Mouse (Mus musculus) heart, adult 2 months (tissue): ENCODE results near the gene Irf2bp2. TPM values are rescaled to one million over a fixed set of nuclear protein-coding genes. Genes with fewer than 3 reads are reported as not detected.

Experiments used
- DNase-seq, 2 experiments: peaks; one replicate each; pipeline ENCODE4 v3.0.0; 2021
- H3K27ac ChIP-seq: fragments of 200-600 bp; 2 replicates; pipeline ENCODE4 v1.8.1; 2022
- H3K27me3 ChIP-seq: fragments of 200-500 bp; 2 replicates; pipeline ENCODE4 v1.6.1; 2012; ENCODE audit warnings: mild to moderate bottlenecking, low read length, inconsistent platforms, mixed read lengths; ENCODE audit not compliant: control insufficient read depth, insufficient read depth
- H3K36me3 ChIP-seq: fragments of 200-500 bp; 2 replicates; pipeline ENCODE4 v1.6.1; 2012; ENCODE audit warnings: low read length, inconsistent platforms; ENCODE audit not compliant: control insufficient read depth, insufficient read depth
- H3K4me1 ChIP-seq: fragments of 200-500 bp; 2 replicates; pipeline ENCODE4 v1.6.1; 2011; ENCODE audit warnings: low read length; ENCODE audit not compliant: control insufficient read depth, insufficient read depth
- H3K4me3 ChIP-seq: fragments of 200-600 bp; 2 replicates; pipeline ENCODE4 v1.8.1; 2022
- H3K79me2 ChIP-seq: fragments of 200-500 bp; replicated peaks from 2 replicates; pipeline ENCODE4 v1.6.1; 2012; ENCODE audit warnings: mild to moderate bottlenecking, inconsistent platforms, low read length, moderate library complexity, mixed read lengths; ENCODE audit not compliant: control insufficient read depth, insufficient read depth
- H3K9ac ChIP-seq: fragments of 200-500 bp; 2 replicates; pipeline ENCODE4 v1.6.1; 2012; ENCODE audit warnings: low read depth, mild to moderate bottlenecking, control low read depth, inconsistent platforms, low read length, mixed read lengths
- CTCF ChIP-seq: fragments of 200-600 bp; IDR thresholded peaks from 2 replicates; pipeline ENCODE4 v1.8.1; 2022; ENCODE audit warnings: antibody characterized with exemption, mild to moderate bottlenecking, moderate library complexity
- EP300 ChIP-seq: fragments of 200-500 bp; IDR thresholded peaks from 2 replicates; pipeline ENCODE4 v1.6.1; 2011; ENCODE audit warnings: low read depth, low read length, control low read depth; ENCODE audit not compliant: insufficient read depth
- POLR2A ChIP-seq: fragments of 200-500 bp; IDR thresholded peaks from 2 replicates; pipeline ENCODE4 v1.6.1; 2011; ENCODE audit warnings: mild to moderate bottlenecking, low read depth, low read length, control low read depth; ENCODE audit not compliant: insufficient read depth
- WGBS: fragments of 180-500 bp; shearing (Covaris S2); methylation state at CpG from one replicate; pipeline ENCODE4 v1.1.7; 2018; 5-methylcytosine and 5-hydroxymethylcytosine counted together
- intact Hi-C: fragments of 180-260 bp; cut with DNase I; formaldehyde crosslinking; loops from one replicate; pipeline ENCODE4 v1.15.1; 2025
- polyA plus RNA-seq: library from polyadenylated mRNA; depleted of rRNA; stranded (reverse); fragments of >200 nt; gene quantifications from 2 replicates; pipeline ENCODE4 v1.2.3, GENCODE M21; 2012
- total RNA-seq, 2 experiments: library from RNA; stranded (reverse); gene quantifications; 2 replicates each; pipeline ENCODE4 v1.2.3; 2021

Gene Irf2bp2
- total and polyA plus RNA-seq, 3 experiments, result 33.8 to 132 (median 56.3) TPM

DNA sequence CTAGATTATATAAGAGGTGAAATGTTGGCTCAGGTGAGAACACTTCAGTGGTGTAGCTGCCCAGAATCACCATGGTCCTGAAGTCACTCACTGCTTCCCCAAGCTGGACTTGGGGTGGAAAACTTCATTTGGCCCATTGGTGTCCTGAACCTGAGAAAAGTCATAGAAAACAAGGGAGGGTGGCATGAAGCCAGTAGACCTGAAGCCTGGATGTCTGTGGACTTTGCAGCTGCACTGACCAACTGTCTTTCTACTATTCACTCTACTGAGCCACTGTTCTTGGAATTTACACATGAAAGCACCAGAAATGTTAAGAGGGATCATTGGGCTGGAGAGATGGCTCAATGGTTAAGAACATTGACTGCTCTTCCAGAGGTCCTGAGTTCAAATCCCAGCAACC is 17.7 kb downstream of the Irf2bp2 start:
- no peak for DNase-seq
- peaks cover 5% of the 10 kb centered on the region for H3K4me1 ChIP-seq
- no peak overlapping the region for H3K9ac ChIP-seq
- no peaks in the 10 kb centered on the region for H3K27me3 ChIP-seq
- H3K4me3 ChIP-seq, result no peak overlapping the region
- H3K36me3 ChIP-seq, result no peaks in the 10 kb centered on the region
- intact Hi-C loops, result no loop called here
- H3K79me2 ChIP-seq, result no peaks in the 10 kb centered on the region
- H3K27ac ChIP-seq, result no peak overlapping the region
- TF ChIP-seq CTCF (no peak), EP300 (no peak), POLR2A (no peak)

DNA sequence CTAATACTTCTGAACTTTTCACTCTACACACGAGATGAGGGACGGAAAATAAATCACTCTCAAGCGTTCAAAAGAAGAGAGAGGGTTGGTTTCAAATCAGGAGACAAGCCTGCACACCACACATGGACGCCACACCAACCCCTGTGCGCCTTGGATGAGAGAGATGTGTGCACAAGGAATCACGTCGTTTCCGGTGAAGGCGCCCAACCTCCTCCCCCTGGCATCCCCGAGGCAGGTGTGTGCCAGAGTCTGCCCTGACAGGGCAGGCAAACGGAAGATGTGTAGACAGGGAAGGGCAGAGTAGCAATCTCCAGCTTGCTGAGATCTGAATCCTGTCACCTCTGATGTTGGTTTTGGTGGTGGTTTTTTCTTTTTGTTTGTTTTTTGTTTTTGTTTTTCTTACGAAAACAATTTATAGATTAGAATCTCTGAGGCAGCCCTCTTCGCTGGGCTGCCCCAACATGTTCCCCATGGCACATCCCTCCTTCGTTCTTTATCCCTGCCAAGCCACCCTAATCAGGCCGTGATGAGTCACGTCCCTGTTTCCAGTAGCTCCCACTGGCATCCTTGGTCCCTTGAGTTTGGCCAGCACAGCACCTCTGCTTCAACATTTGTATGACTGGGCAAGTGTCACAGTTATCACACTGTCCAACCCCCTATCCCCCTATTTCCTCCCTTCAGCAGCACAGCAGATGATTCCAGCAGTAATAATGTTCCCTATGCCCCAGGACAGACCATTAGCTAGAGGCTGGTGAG is 18.7 kb downstream of the Irf2bp2 start:
- no peak for TF ChIP-seq POLR2A
- TF ChIP-seq CTCF, result no peak
- no peak for TF ChIP-seq EP300
- 80% methylated on average over 16 of the region's 16 CpGs for WGBS
- Histone ChIP-seq H3K4me3 (no peak overlapping the region), H3K27ac (no peak overlapping the region), H3K79me2 (no peaks in the 10 kb centered on the region), H3K27me3 (no peaks in the 10 kb centered on the region), H3K4me1 (peaks cover 12% of the 10 kb centered on the region), H3K36me3 (no peaks in the 10 kb centered on the region), H3K9ac (no peak overlapping the region)
- intact Hi-C loops, result no loop called here
- no peak for DNase-seq

DNA sequence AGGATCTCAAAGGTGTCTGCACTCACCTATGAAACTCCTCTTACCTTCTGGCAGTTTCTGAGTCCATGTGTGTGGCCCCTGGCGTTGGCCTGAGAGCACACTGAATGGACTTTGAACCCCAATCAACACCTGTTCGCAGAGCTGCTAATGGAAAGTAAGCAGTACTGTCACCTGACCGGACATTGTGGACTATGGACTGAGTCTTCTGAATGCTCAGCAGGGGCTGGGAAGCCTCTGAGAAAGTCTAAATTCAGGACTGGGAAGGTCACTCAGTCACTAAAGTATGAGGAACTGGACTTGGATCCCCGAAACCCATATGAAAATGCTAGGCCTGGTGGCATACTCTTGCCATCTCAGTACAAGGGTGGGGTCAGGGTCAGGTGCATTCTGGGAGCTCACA is 19.9 kb downstream of the Irf2bp2 start:
- no peak for DNase-seq
- Histone ChIP-seq H3K4me3 (no peak overlapping the region), H3K27me3 (no peaks in the 10 kb centered on the region), H3K27ac (no peak overlapping the region), H3K36me3 (no peaks in the 10 kb centered on the region), H3K79me2 (no peaks in the 10 kb centered on the region), H3K4me1 (peaks cover 12% of the 10 kb centered on the region), H3K9ac (no peak overlapping the region)
- intact Hi-C loops, result no loop called here
- TF ChIP-seq EP300, result no peak
- TF ChIP-seq POLR2A, result no peak
- WGBS, result 93% methylated on average over 4 of the region's 4 CpGs

DNA sequence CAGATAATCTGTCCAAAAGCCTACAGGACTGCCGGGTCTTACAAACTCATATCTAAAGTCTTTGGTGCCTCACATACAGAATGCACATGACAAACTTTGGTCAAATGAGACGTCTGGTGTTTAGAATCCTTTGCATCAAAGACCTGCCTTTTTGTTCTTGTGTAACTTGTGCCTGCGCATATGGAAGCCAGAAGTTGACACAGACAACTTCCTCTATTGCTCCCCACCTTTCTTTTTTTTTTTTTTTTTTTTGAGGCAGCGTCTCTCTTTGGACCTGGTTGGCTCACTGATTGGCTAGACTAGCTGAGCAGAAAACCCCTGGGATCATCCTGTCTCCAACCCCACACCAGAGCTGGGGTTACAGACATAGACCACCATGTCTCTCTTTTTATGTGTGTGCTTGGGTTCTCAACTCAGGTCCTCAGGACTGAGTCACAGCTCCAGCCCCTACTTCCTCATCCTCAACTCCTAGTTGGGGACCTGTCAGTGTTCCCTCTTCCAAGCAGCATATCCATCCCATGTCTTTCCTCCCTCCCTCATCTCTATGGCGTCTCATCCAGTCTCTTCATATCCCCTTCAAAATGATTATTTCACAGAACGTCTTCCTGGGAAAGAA is 20.6 kb downstream of the Irf2bp2 start:
- 86% methylated on average over 6 of the region's 6 CpGs for WGBS
- TF ChIP-seq POLR2A, result no peak
- no peak for TF ChIP-seq CTCF
- no peak for TF ChIP-seq EP300
- H3K27me3 ChIP-seq, result no peaks in the 10 kb centered on the region
- no peaks in the 10 kb centered on the region for H3K36me3 ChIP-seq
- H3K4me1 ChIP-seq, result peaks cover 12% of the 10 kb centered on the region
- no peak overlapping the region for H3K4me3 ChIP-seq
- intact Hi-C loops, result no loop called here
- no peak overlapping the region for H3K9ac ChIP-seq
- no peak for DNase-seq
- H3K27ac ChIP-seq, result no peak overlapping the region
- H3K79me2 ChIP-seq, result no peaks in the 10 kb centered on the region

DNA sequence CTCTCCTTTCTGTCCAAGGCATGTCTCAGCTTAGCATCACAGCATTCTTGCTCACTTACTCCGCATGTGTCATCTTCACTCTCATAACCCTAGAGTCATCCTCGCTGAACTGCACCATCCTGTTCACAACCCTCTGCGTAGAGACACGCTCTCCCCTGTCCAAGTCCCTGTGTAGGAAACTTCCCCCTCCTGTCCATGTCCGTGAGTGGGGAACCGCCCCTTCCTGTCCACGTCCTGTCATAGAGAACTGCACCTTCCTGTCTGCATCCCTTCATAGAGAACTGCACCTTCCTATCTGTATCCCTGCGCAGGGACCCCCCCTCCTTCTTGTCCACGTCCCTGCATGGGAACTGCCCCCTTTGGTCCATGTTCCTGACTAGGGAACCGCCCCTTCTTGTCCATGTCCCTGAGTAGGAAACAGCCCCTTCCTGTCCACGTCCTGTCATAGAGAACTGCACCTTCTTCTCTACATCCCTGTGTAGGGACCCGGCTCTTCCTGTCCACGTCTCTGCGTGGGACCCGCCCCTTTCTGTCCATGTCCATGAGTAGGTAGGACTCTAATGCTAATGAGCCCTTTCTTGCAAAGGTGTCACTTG is 22.6 kb downstream of the Irf2bp2 start:
- Histone ChIP-seq H3K4me3 (no peak overlapping the region), H3K36me3 (no peaks in the 10 kb centered on the region), H3K27ac (peak overlapping the region; percentile 13; the same call in 1 of the 2 replicates), H3K79me2 (no peaks in the 10 kb centered on the region), H3K4me1 (peaks cover 20% of the 10 kb centered on the region), H3K9ac (no peak overlapping the region), H3K27me3 (no peaks in the 10 kb centered on the region)
- intact Hi-C loops, result no loop called here
- TF ChIP-seq CTCF, result 0 out of 2 replicates have a peak, but pooled peaks have one; percentile 10
- no peak for TF ChIP-seq EP300
- 50% methylated on average over 15 of the region's 15 CpGs for WGBS
- DNase-seq, result no peak

DNA sequence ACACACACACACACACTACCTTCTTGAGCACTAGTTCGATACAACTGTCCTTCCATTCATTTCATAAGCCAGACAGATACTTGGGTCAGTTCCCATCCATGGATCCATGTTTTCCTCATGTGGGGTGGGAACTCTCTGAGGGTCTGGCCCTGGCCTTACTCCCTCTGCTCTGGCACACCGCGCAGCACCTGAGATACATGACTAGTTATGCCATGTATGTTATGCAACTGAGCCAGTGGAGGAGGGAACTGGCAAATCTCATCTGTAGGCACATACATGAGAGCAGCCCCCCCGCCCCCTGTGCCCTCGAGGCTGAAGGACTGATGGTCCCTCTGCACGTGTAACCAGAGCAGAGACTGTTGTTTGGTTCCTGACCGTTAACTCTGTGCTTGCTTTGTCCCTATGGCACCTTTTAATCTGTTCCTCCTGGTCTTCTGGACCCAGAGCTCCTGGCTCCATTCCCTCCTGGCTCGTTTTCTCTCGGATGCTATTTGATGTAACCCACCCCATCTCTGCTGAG is 23.2 kb downstream of the Irf2bp2 start:
- H3K79me2 ChIP-seq, result no peaks in the 10 kb centered on the region
- intact Hi-C loops, result no loop called here
- peaks cover 22% of the 10 kb centered on the region for H3K4me1 ChIP-seq
- H3K27me3 ChIP-seq, result no peaks in the 10 kb centered on the region
- TF ChIP-seq EP300 (no peak), POLR2A (no peak), CTCF (no peak)
- WGBS, result 73% methylated on average over 9 of the region's 9 CpGs
- H3K27ac ChIP-seq, result peak overlapping the region; percentile 13; the same call in 1 of the 2 replicates
- no peaks in the 10 kb centered on the region for H3K36me3 ChIP-seq
- H3K4me3 ChIP-seq, result no peak overlapping the region
- H3K9ac ChIP-seq, result no peak overlapping the region
- DNase-seq, result no peak
